Mouse (Mus musculus): ENCODE measurements at regions not wholly inside any gene's neighbourhood (a gene's known extent, or its start where the extent isn't known, plus 50 kb on each side); places are given as distances from the start of the nearest gene placed in this dataset.

- TF ChIP-seq POLR2A (IDR thresholded peaks at IDR 0.05; ENCODE audit: low read depth, low read length), result no peak
- peak; percentile 81 for TF ChIP-seq CTCF (IDR thresholded peaks at IDR 0.05; ENCODE audit: borderline replicate concordance, insufficient read depth, low read length)
These were observed 169.4 kb downstream of the Arrdc4 start for GRCm38 (mm10) chr7:68579666-68580065.
